Mouse (Mus musculus) liver, embryonic 14.5 days (tissue): ENCODE results near the gene Tmprss9. TPM values are rescaled to one million over a fixed set of nuclear protein-coding genes. Genes with fewer than 3 reads are reported as not detected.

Experiments used
- ATAC-seq: fragments of 200-750 bp; cut with Nextera tagmentation; 2 replicates; pipeline ENCODE4 v1.8.0; 2017; ENCODE audit warnings: moderate number of reproducible peaks, mild to moderate bottlenecking, moderate library complexity; ENCODE audit not compliant: insufficient read depth
- DNase-seq, 3 experiments: peaks; one replicate each; pipeline ENCODE4 v3.0.0-alpha.2; 2012 to 2013; ENCODE audit warnings: low read depth in 3 of 3, low spot score in 3 of 3
- H3K27ac ChIP-seq: fragments of 300-500 bp; sonication (generic); 2 replicates; pipeline ENCODE4 v1.5.1; 2014; ENCODE audit warnings: moderate library complexity, mild to moderate bottlenecking, control low read depth, inconsistent platforms
- H3K27me3 ChIP-seq: fragments of 300-500 bp; sonication (generic); 2 replicates; pipeline ENCODE4 v1.6.1; 2014; ENCODE audit warnings: mild to moderate bottlenecking, low read length, moderate library complexity; ENCODE audit not compliant: control insufficient read depth, insufficient read depth
- H3K36me3 ChIP-seq: fragments of 300-500 bp; sonication (generic); replicated peaks from 2 replicates; pipeline ENCODE4 v1.6.1; 2014; ENCODE audit warnings: low read depth; ENCODE audit not compliant: control insufficient read depth, insufficient read depth
- H3K4me1 ChIP-seq, 2 experiments: fragments of 200-500 bp in 1 of 2; fragments of 300-500 bp in 1 of 2; sonication (generic) in 1 of 2; replicated peaks; 2 replicates each; pipeline ENCODE4 v1.6.1; 2012 to 2014; ENCODE audit warnings: antibody characterized with exemption in 1 of 2, inconsistent platforms in 1 of 2, low read length in 1 of 2; ENCODE audit not compliant: control insufficient read depth in 2 of 2, insufficient read depth in 2 of 2
- H3K4me2 ChIP-seq: fragments of 300-500 bp; sonication (generic); 2 replicates; pipeline ENCODE4 v1.6.1; 2014; ENCODE audit warnings: low read depth, mild to moderate bottlenecking, control low read depth, moderate library complexity
- H3K4me3 ChIP-seq, 2 experiments: fragments of 200-500 bp in 1 of 2; fragments of 300-500 bp in 1 of 2; sonication (generic) in 1 of 2; 2 replicates each; pipeline ENCODE4 v1.5.1; 2012 to 2014; ENCODE audit warnings: low read depth in 2 of 2, low read length in 2 of 2, mild to moderate bottlenecking in 2 of 2, control low read depth in 1 of 2, inconsistent platforms in 1 of 2, moderate library complexity in 1 of 2; ENCODE audit not compliant: insufficient read depth in 1 of 2
- H3K9ac ChIP-seq: fragments of 300-500 bp; sonication (generic); replicated peaks from 2 replicates; pipeline ENCODE4 v1.6.1; 2014; ENCODE audit warnings: mild to moderate bottlenecking, control low read depth, moderate library complexity
- H3K9me3 ChIP-seq: fragments of 300-500 bp; sonication (generic); 2 replicates; pipeline ENCODE4 v1.6.1; 2016; ENCODE audit warnings: low read length, mixed read lengths; ENCODE audit not compliant: control insufficient read depth
- CTCF ChIP-seq: IDR thresholded peaks from 2 replicates; pipeline ENCODE4 v1.5.1; 2016; ENCODE audit warnings: antibody characterized with exemption, low read depth, control low read depth
- EP300 ChIP-seq: IDR thresholded peaks from 2 replicates; pipeline ENCODE4 v1.6.1; 2016; ENCODE audit warnings: antibody characterized with exemption, low read depth
- WGBS: fragments of 180-500 bp; shearing (Covaris S2); extraction: QIAGEN DNeasy Blood & Tissue Kit; methylation state at CpG from one replicate; pipeline ENCODE4 v1.1.7; 2014; ENCODE audit not compliant: insufficient replicate concordance; 5-methylcytosine and 5-hydroxymethylcytosine counted together
- polyA plus RNA-seq, 2 experiments: library from polyadenylated mRNA; depleted of rRNA in 1 of 2; stranded (reverse) in 1 of 2; unstranded in 1 of 2; fragments of >200 nt; fragmentation: Nextera tagmentation in 1 of 2; extraction: Ambion mirVana in 1 of 2; gene quantifications; 2 replicates each; pipeline versions ENCODE4 v1.2.1 to v1.2.3; 2012 to 2014

Gene Tmprss9
- polyA plus RNA-seq, 2 experiments = 0.06 TPM; not detected in 1

GRCm38 (mm10) chr10:80848571-80848970 is 23.1 kb upstream of the Tmprss9 start:
- TF ChIP-seq EP300 (no peak), CTCF (no peak)
- Histone ChIP-seq H3K36me3 (peaks cover 9% of the 10 kb centered on the region), H3K4me1 (peaks cover 0 to 10% of the 10 kb centered on the region in 2 experiments; a peak in 2 of 4 replicates), H3K27me3 (peaks cover 25% of the 10 kb centered on the region), H3K4me2 (no peak overlapping the region), H3K9ac (no peak overlapping the region), H3K9me3 (no peaks in the 10 kb centered on the region), H3K4me3 (no peak overlapping the region), H3K27ac (no peak overlapping the region)
- peak in 2 of 3 experiments; percentile 54 to 64 for DNase-seq
- WGBS = 3% methylated on average over 10 of the region's 10 CpGs
- peak; percentile 77 for ATAC-seq

GRCm38 (mm10) chr10:80854913-80855748 is 16.5 kb upstream of the Tmprss9 start, which contains the start of the genes Lsm7 and Sppl2b:
Gene Lsm7 (minus strand): TSS chr10:80855209.
Gene Sppl2b (plus strand): TSS chr10:80855275.
- Histone ChIP-seq H3K4me1 (peaks cover 37 to 46% of the 10 kb centered on the region in 2 experiments), H3K27ac (peak within 1 kb of the TSS; percentile 100), H3K4me3 (peak within 1 kb of the TSS; percentile 92 to 100), H3K9me3 (no peaks in the 10 kb centered on the region), H3K9ac (peak within 1 kb of the TSS; percentile 99), H3K4me2 (peak within 1 kb of the TSS; percentile 99), H3K27me3 (no peaks in the 10 kb centered on the region), H3K36me3 (peaks cover 11% of the 10 kb centered on the region)
- WGBS = under 1% methylated on average over 79 of the region's 81 CpGs
- TF ChIP-seq EP300 = no peak
- no peak for TF ChIP-seq CTCF
- DNase-seq (peak; percentile 88 to 90 (median 90)), ATAC-seq (peak; percentile 20)

- 7% methylated on average over 11 of the region's 11 CpGs for WGBS
- H3K4me2 ChIP-seq = peak overlapping the region; percentile 99
- no peak for DNase-seq
- H3K36me3 ChIP-seq = peaks cover 11% of the 10 kb centered on the region
- no peaks in the 10 kb centered on the region for H3K27me3 ChIP-seq
- H3K9ac ChIP-seq = peak overlapping the region; percentile 99
- peak overlapping the region; percentile 69 to 100 for H3K4me3 ChIP-seq
- TF ChIP-seq EP300 (no peak), CTCF (no peak)
- no peak for ATAC-seq
- peak overlapping the region; percentile 100 for H3K27ac ChIP-seq
- H3K9me3 ChIP-seq = no peaks in the 10 kb centered on the region
- peaks cover 40 to 46% of the 10 kb centered on the region in 2 experiments for H3K4me1 ChIP-seq
Observed at GRCm38 (mm10) chr10:80855749-80856073, 15.9 kb upstream of the Tmprss9 start.

GRCm38 (mm10) chr10:80856267-80856666 is 15.4 kb upstream of the Tmprss9 start:
- H3K9ac ChIP-seq = peak overlapping the region; percentile 99
- H3K9me3 ChIP-seq = no peaks in the 10 kb centered on the region
- ATAC-seq (no peak), DNase-seq (peak in 1 of 3 experiments; percentile 46)
- H3K4me1 ChIP-seq = peaks cover 46 to 51% of the 10 kb centered on the region in 2 experiments
- peaks cover 14% of the 10 kb centered on the region for H3K36me3 ChIP-seq
- peak overlapping the region; percentile 100 for H3K27ac ChIP-seq
- H3K4me2 ChIP-seq = peak overlapping the region; percentile 99
- TF ChIP-seq EP300 (no peak), CTCF (peak; percentile 56)
- no peaks in the 10 kb centered on the region for H3K27me3 ChIP-seq
- 31% methylated on average over 3 of the region's 3 CpGs for WGBS
- H3K4me3 ChIP-seq = peak overlapping the region; percentile 69 to 100

GRCm38 (mm10) chr10:80856908-80857307 is 14.7 kb upstream of the Tmprss9 start:
- H3K9ac ChIP-seq = peak overlapping the region; percentile 99
- 39% methylated on average over 5 of the region's 5 CpGs for WGBS
- no peaks in the 10 kb centered on the region for H3K9me3 ChIP-seq
- TF ChIP-seq EP300 (peak; percentile 55; the same call in 1 of the 2 replicates), CTCF (no peak)
- peaks cover 52 to 58% of the 10 kb centered on the region in 2 experiments for H3K4me1 ChIP-seq
- no peaks in the 10 kb centered on the region for H3K27me3 ChIP-seq
- peak overlapping the region; percentile 99 for H3K4me2 ChIP-seq
- peak; percentile 34 for ATAC-seq
- peaks cover 15% of the 10 kb centered on the region for H3K36me3 ChIP-seq
- peak overlapping the region; percentile 69 to 100 for H3K4me3 ChIP-seq
- peak overlapping the region; percentile 100 for H3K27ac ChIP-seq
- DNase-seq = peak in 2 of 3 experiments; percentile 57 to 64
